13 mouse cellular contexts compared by ENCODE assay signal in the genomic region with DNA sequence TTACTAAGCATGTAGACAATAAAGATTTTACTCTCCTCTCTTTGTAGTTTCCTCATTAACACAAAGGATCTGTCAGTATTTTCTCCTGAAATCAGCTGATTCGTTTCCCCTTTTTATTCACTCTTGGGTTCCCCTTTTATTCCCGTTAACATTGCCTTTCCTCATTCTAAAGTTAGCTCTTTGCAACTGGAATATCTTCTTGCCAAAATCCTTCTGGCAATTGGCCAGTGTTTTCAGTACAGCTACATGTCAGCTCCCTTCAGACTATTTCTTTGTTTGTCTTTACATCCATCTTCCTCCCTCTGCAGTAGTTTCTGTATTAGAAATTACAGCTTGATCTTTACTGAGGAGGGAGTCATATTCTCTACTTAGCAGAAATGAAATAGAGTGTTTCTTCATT. TPM values are rescaled to one million over a fixed set of nuclear protein-coding genes. Genes with fewer than 3 reads are reported as not detected.
DNase-seq lines count a peak whose midpoint lies in the region; ATAC-seq and TF ChIP-seq lines count a peak whose summit lies in the region.
"Had no signal": no experiment of that assay in that cellular context is flagged by ENCODE, and none has a peak within 500 bp of the region (broad histone marks: within the 10 kb centered on the region; RNA-seq: fewer than 3 reads in every experiment).

No protein-coding gene starts in this region.

- H3K36me3 ChIP-seq in hindbrain, postnatal 0 days (ENCODE audit: insufficient read depth, low read length) = no peaks in the 10 kb centered on the region
- no peaks in the 10 kb centered on the region for H3K36me3 ChIP-seq in hindbrain, embryonic 11.5 days (ENCODE audit: control insufficient read depth, insufficient read depth, low read length)
- H3K36me3 ChIP-seq in midbrain, postnatal 0 days (ENCODE audit: insufficient read depth, low read length) = no peaks in the 10 kb centered on the region
- no peaks in the 10 kb centered on the region for H3K36me3 ChIP-seq in midbrain, embryonic 15.5 days (replicated peaks)
- H3K36me3 ChIP-seq: heart, embryonic 13.5 days had no signal

- no peak for ATAC-seq in hindbrain, postnatal 0 days
- no peak for ATAC-seq in hindbrain, embryonic 11.5 days (ENCODE audit: low FRiP score)
- ATAC-seq in midbrain, postnatal 0 days (ENCODE audit: low FRiP score) = no peak
- no peak for ATAC-seq in midbrain, embryonic 15.5 days (replicated peaks)

- no peak for TF ChIP-seq CTCF in hindbrain, postnatal 0 days (IDR thresholded peaks at IDR 0.05; ENCODE audit: low read depth)
- no peak for TF ChIP-seq CTCF in midbrain, postnatal 0 days (IDR thresholded peaks at IDR 0.05)

- WGBS in hindbrain, postnatal 0 days = 17% methylated on average over 2 of the region's 2 CpGs
- WGBS in hindbrain, embryonic 11.5 days = 63% methylated on average over 2 of the region's 2 CpGs
- WGBS in midbrain, postnatal 0 days = 21% methylated on average over 2 of the region's 2 CpGs
- 42% methylated on average over 2 of the region's 2 CpGs for WGBS in midbrain, embryonic 15.5 days

- no peaks in the 10 kb centered on the region for H3K9me3 ChIP-seq in hindbrain, postnatal 0 days (ENCODE audit: low read length)
- no peaks in the 10 kb centered on the region for H3K9me3 ChIP-seq in hindbrain, embryonic 11.5 days (ENCODE audit: control insufficient read depth, low read length)
- H3K9me3 ChIP-seq in midbrain, postnatal 0 days (ENCODE audit: low read length) = no peaks in the 10 kb centered on the region
- no peaks in the 10 kb centered on the region for H3K9me3 ChIP-seq in midbrain, embryonic 15.5 days
- H3K9me3 ChIP-seq: heart, embryonic 13.5 days had no signal

- DNase-seq in cerebellum, postnatal 14 days = peak; percentile 26 to 31
- DNase-seq in cerebellum, adult 9-11 months = no peak
- DNase-seq in hindbrain, postnatal 0 days (ENCODE audit: low spot score) = peak; percentile 82
- no peak for DNase-seq in hindbrain, embryonic 11.5 days (ENCODE audit: low spot score)
- peak; percentile 71 for DNase-seq in midbrain, postnatal 0 days (ENCODE audit: low spot score)
- DNase-seq in lung, postnatal 36 days = peak; percentile 3
- DNase-seq in thymus, postnatal 4 days = no peak
- DNase-seq: cerebellum, adult 18-20 months; kidney, postnatal 10 days had no signal

- no peak overlapping the region for H3K4me3 ChIP-seq in hindbrain, postnatal 0 days (ENCODE audit: low read length)
- no peak overlapping the region for H3K4me3 ChIP-seq in hindbrain, embryonic 11.5 days (ENCODE audit: low read depth, low read length)
- H3K4me3 ChIP-seq in midbrain, postnatal 0 days (ENCODE audit: low read depth, low read length) = no peak overlapping the region
- no peak overlapping the region for H3K4me3 ChIP-seq in midbrain, embryonic 15.5 days
- H3K4me3 ChIP-seq: erythroblast, embryonic 14.5 days; heart, embryonic 13.5 days had no signal

- no peak overlapping the region for H3K27ac ChIP-seq in hindbrain, postnatal 0 days
- H3K27ac ChIP-seq in hindbrain, embryonic 11.5 days (ENCODE audit: low read depth, low read length) = no peak overlapping the region
- H3K27ac ChIP-seq in midbrain, postnatal 0 days (ENCODE audit: low read depth, low read length) = no peak overlapping the region
- no peak overlapping the region for H3K27ac ChIP-seq in midbrain, embryonic 15.5 days
- H3K27ac ChIP-seq: heart, embryonic 13.5 days had no signal

- H3K4me2 ChIP-seq in hindbrain, postnatal 0 days (ENCODE audit: low read depth, low read length) = no peak overlapping the region
- H3K4me2 ChIP-seq in hindbrain, embryonic 11.5 days (replicated peaks; ENCODE audit: low read depth, low read length) = no peak overlapping the region
- no peak overlapping the region for H3K4me2 ChIP-seq in midbrain, postnatal 0 days (ENCODE audit: low read depth, low read length, poor library complexity, severe bottlenecking)
- H3K4me2 ChIP-seq in midbrain, embryonic 15.5 days = no peak overlapping the region
- H3K4me2 ChIP-seq: heart, embryonic 13.5 days; liver, embryonic 11.5 days had no signal

- no peaks in the 10 kb centered on the region for H3K27me3 ChIP-seq in hindbrain, postnatal 0 days (ENCODE audit: insufficient read depth, low read length)
- H3K27me3 ChIP-seq in hindbrain, embryonic 11.5 days (ENCODE audit: control insufficient read depth, insufficient read depth, low read length) = no peaks in the 10 kb centered on the region
- H3K27me3 ChIP-seq in midbrain, postnatal 0 days (ENCODE audit: insufficient read depth, low read length) = no peaks in the 10 kb centered on the region
- no peaks in the 10 kb centered on the region for H3K27me3 ChIP-seq in midbrain, embryonic 15.5 days (replicated peaks)
- H3K27me3 ChIP-seq: heart, embryonic 13.5 days had no signal

- H3K9ac ChIP-seq in hindbrain, postnatal 0 days (replicated peaks; ENCODE audit: low read length) = no peak overlapping the region
- H3K9ac ChIP-seq in hindbrain, embryonic 11.5 days (ENCODE audit: low read depth, low read length) = no peak overlapping the region
- no peak overlapping the region for H3K9ac ChIP-seq in midbrain, postnatal 0 days (replicated peaks; ENCODE audit: low read length, poor library complexity, severe bottlenecking)
- no peak overlapping the region for H3K9ac ChIP-seq in midbrain, embryonic 15.5 days
- H3K9ac ChIP-seq: heart, embryonic 13.5 days had no signal

- no peaks in the 10 kb centered on the region for H3K4me1 ChIP-seq in hindbrain, postnatal 0 days (ENCODE audit: insufficient read depth, low read length)
- H3K4me1 ChIP-seq in hindbrain, embryonic 11.5 days (replicated peaks; ENCODE audit: control insufficient read depth, insufficient read depth, low read length) = no peaks in the 10 kb centered on the region
- H3K4me1 ChIP-seq in midbrain, postnatal 0 days (ENCODE audit: insufficient read depth, low read length) = no peaks in the 10 kb centered on the region
- no peaks in the 10 kb centered on the region for H3K4me1 ChIP-seq in midbrain, embryonic 15.5 days

RNA-seq across cellular contexts. Expression of a gene that starts 51.4 kb away (rescaled TPM):
- total RNA-seq in hindbrain, postnatal 0 days (2014; rRNA removed) = 86.3 and 88.2 TPM in 2 replicates
- 53.8 and 54.8 TPM in 2 replicates for polyA plus RNA-seq in hindbrain, postnatal 0 days (2015; fragmentation: Nextera tagmentation; extraction: Ambion mirVana)
- 26.5 and 31.0 TPM in 2 replicates for polyA plus RNA-seq in hindbrain, embryonic 11.5 days (2014; fragmentation: Nextera tagmentation; extraction: Ambion mirVana)
- total RNA-seq in midbrain, postnatal 0 days (2014; rRNA removed) = 129 and 178 TPM in 2 replicates
- polyA plus RNA-seq in midbrain, postnatal 0 days (2015; fragmentation: Nextera tagmentation; extraction: Ambion mirVana) = 70.5 and 72.6 TPM in 2 replicates
- 102 and 117 TPM in 2 replicates for polyA plus RNA-seq in midbrain, embryonic 15.5 days (2015; fragmentation: Nextera tagmentation; extraction: Ambion mirVana)
- polyA plus RNA-seq: erythroblast, embryonic 14.5 days had no signal

Comparison
In these comparisons a context has a peak if more than half of its experiments do, and no peak if none do; other contexts are left out.
1. DNase-seq: peak in cerebellum, postnatal 14 days (2 of 2), hindbrain, postnatal 0 days (single experiment), midbrain, postnatal 0 days (single experiment) and lung, postnatal 36 days (single experiment); none in cerebellum, adult 9-11 months (single experiment), hindbrain, embryonic 11.5 days (single experiment) and thymus, postnatal 4 days (single experiment).